Mouse (Mus musculus): ENCODE results near the gene Lce3f.

DNA sequence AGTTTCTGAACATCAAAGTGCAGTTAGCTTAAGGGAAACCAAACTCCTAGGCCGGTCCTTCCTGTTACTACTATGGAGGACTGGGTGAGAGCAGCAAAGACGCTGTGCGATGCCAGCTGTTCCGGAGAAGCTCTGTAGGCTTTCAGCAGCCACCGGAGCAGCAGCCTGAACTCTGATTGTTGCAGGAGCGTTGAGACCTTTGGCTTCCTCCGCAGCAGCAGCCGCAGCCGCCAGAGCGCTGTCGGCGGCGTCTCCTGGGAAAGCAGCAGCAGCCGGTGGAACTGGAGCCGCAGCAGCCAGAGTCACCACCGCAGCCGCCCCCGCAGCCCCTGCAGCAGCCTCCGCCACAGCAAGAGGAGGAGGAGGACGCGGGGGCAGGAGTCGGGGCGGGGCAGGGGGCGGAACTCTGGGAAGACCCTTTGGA, 22.4 kb downstream of the Lce3f start:
- TF ChIP-seq CTCF (conservative IDR thresholded peaks at IDR 0.05; ENCODE audit: low read length) (no peak), POU5F1 (IDR thresholded peaks at IDR 0.05; ENCODE audit: borderline replicate concordance, low read length) (no peak)
